Mouse (Mus musculus): ENCODE measurements at regions not wholly inside any gene's neighbourhood (a gene's known extent, or its start where the extent isn't known, plus 50 kb on each side); places are given as distances from the start of the nearest gene placed in this dataset.

DNA sequence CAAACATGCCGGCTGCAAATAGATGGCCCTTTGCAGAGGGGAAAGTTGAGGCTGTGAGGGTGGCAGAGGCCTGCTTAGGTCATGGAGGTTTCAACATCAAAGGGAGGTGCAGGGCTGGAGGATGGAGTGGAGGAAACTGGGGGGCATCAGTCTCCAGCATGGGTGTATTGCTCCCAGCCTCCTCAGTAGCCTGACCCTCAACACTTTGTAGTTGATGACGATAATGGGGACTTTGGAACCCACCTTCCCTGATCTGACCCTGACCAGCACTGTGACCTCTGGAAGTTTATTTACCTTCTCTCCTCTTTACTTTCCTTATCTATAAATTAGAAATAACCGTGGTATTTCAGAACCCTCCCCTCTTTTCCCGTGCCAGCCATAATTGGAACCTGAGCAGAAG is 56.2 kb downstream of the Gm26897 start:
- DNase-seq: no peak

DNA sequence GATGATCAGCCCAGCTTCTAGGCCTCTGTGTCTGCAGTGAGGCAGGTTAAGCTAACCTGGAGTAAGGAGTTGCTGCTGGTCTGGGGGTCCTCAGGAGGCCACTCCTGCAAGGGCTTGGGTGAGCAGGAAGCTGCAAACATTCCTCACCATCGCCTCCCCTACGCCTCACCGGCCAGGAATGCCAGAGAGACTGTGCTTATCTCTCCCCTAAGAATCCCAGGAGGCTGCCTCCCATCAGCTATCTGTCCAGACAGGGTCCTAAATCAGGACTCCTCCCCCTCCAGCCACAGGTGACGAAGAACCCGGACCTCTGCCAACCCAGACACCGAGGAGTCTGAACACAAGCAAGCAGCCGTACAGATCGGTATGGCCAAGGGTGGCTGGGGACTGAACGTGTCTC is 56.8 kb downstream of the Gm26897 start:
- DNase-seq: no peak

DNA sequence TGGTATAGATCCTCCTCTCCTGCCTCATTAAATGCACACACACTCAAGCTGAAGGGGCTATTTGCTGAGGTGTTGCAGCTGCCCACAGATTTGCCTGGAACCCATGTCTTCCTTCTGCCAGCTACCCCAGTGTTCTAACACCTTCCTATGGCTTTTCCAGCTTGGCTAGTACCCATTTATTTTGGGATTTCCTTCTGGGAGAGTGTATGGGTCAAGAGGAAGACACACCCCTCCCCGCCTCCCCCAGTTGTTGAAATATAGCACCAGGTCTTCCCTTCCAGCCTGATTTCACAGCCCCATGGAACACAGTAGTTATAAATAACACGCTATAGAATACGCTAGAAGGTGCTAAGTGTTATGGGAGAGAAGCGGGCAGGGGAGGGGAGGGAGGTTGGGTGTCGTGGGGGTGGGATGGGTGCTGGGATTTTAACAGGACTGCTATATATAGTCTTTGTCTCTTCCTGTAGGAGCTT is 57.4 kb downstream of the Gm26897 start:
- DNase-seq: no peak

DNA sequence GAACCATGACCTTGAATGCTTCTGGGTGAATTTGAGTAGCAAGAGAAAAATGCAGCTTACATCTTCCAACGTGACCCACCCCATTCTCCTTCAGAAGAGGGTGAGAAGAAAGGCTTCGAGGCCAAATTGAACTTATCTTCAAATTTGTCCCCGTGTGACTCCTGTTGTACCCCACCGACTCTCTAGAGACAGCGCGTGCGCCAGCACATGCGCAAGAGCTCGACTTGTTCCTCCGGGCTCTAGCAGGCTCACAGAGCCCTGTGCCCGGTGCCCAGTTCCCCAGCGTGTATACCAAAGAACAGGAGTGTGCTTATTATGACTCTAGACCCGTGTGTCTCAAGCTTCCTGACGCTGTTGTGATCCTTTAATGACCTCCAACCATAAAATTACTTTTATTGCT is 59.0 kb downstream of the Gm26897 start:
- DNase-seq: no peak

DNA sequence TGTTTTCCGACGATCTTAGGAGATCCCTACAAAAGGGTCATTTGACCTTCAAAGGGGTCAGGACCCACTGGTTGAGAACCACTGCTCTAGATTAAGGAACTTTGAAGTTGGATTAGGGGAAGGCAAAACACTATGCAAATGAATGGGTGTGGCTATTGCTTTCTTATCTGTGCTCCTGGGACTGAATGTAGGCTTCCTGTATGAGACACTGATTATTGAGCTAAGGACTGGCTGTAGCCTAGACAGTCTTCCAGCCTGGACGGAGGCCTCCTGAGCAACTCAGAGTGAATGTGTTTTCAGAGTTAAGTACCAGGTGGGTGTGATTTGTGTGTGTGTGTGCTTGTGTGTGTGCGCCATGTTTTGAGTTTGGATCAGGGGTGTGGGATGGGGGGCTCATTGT is 59.5 kb downstream of the Gm26897 start:
- DNase-seq: no peak

DNA sequence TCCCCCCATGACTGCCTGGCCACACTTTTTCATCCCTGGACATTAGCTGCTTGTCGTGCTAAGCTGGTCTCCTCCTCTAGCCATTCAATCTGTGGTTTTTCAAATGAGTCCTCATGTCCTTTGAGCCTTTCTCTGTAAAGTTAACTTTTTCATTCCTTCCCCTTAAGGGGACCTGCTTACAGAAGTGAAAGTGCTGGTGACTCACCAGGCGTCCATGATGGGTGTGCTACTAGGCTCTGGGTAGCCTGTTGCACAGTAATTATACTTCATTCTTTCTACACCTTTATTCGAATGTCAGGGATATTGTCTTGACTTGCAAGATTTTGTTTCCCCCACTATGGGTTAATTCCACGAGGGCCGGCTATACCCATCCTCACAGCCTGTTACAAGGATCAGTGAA is 63.2 kb downstream of the Gm26897 start:
- no peak for DNase-seq

DNA sequence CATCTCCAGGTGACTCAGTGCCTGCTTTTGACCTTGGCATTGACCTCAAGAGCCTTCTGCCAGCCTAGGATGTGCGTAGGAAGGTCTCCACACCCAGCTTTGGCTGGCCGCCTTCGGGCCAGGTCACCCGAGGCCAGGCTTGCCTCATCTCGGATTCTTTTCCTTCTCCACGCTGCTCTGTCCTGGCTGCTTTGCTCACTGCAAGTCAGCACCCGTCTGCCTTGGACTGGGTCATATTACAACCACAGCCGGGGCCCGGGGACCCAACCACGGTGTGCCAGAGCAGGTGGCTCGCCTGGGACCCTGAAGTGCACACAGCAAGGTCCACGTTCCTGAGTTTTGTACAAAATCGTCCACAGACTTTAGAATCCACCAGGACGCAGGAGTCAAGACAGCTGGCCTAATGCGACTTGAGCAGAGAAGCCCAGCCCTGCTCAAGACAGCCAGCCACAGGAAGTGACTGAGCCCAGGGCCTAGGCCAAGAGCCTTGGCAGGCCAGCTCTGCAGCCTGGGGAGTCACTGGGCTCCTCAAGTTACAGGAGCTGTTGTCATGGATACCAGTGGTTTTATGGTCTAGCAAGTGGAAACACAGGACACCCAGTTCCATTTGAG is 66.1 kb downstream of the Gm26897 start:
- DNase-seq: peak; percentile 21

DNA sequence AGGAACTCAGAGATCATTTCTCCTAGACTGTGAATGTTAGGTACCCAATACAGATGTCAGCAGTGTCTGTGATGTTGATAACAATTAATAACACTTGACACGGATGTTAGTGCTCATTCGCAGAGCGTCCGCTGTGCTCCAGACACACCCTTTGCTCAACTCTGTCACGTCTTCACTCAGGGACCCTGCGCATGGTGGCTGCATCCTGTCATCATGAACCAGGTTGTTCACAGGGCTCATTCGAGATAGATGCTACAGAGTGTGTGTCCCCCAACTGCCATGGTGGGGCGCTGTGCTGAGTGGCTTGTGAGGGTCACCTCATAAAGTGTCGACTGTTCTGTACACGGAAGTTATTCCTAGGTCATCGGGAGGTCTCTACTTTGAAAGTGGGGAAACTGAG is 66.8 kb downstream of the Gm26897 start:
- DNase-seq: no peak

DNA sequence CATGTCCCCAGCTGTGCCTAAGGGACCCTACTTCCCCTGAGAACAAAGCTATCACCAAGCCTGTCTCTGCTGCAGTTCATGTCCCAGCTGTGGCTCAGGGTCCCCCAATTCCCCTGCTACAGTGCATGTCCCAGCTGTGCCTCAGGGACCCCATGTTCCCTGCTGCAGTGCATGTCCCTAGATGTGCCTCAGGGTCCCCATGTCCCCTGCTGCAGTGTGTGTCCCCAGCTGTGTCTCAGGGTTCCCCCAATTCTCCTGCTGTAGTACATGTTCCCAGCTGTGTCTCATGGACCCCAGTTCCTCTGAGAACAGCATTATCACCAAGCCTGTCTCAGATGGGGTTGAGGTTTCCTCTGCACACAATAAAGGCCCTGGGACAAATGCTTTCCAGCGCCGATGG is 67.3 kb downstream of the Gm26897 start:
- no peak for DNase-seq

DNA sequence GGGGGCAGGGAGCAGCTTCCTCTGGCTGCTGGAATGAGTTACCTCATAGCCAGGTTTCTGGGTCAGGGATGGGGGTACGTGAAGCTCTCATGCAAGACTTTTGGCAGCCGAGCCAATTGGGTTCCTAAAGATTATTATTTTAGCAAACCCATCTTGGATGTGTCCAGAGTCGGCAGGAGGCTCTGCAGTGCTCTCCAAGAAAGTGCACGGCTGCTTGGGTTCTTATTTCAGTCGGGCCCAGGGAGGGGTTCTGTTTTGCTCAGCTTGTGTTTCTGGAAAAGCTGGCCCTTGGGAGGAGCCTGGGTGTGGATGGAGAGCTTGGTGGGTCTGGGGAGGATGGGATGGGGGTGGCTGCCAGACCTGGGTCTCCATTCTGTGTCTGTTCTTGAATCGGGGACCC is 70.8 kb downstream of the Gm26897 start:
- DNase-seq: no peak

DNA sequence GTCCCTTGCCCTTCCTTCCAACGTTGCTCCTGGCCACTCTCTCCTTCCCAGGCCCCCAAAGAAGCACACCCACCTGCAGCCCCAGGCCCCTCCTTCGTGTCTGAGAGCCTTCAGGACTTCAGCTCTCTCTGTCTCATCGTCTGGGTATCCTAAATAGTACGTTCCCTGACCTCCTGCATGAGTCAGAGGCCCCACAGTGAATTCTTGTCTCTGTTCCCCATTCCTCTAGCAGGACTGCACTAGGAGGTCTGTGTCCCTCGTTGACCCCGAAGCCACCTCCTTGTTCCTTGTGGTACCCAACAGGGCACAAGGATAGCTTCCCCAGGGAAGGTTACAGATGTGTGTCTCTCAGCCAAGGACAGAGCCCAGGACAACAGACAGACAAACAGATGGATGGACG is 71.4 kb downstream of the Gm26897 start:
- DNase-seq: no peak

DNA sequence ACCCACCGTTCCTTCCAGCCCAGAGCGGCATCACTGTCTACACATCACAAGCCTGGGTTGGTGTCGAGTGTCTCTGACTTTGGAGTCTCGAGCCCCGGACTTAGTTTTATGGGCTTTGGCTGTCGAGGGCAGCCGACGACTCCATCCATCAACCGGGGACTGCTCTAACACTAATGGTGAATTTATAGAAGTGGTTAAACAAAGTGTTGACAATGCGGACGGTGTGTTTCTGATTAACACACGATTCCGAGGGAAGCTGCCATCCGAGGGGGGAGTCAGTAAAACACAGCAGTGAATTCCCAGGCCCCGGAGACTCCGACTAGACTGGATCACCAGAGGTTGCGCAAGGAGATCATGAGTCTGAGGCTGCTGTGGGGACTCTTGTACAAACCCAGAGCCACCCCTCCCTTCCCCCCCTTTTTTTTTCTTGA is 72.1 kb downstream of the Gm26897 start:
- DNase-seq: no peak

DNA sequence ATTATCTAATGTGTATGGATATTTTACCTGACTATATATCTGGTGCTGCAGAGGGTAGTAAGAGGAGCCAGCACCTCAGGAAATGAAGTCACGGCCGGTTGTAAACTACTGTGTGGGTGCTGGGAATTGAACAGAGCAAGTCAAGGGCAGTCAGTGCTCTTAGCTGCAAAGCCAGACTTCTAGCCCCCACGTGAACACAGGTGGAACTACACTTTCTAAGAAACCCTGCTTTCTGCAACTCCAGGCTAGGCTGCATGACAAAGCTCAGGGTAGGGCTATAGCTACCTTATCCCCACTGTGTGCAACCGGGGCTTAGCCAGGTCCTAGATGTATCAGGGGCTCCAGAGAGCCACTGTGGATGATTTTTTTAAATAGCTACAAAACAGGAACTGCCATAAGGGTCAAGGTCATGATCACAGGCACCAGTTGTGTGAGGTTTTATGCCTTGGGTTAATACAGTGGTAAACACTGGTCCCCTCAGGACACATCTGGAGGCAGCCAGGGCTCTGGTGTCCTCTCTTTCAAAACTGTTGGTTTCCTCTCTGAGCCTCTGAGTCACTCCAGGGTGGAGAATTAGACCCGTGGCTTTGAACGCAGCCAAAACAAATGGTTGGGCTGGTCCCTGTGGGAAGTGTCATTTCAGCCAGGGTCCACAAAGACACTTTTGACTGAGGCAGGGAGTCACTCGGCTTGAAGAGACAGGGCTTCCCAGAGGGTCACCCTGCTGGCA is 76.5 kb downstream of the Gm26897 start:
- DNase-seq: no peak

DNA sequence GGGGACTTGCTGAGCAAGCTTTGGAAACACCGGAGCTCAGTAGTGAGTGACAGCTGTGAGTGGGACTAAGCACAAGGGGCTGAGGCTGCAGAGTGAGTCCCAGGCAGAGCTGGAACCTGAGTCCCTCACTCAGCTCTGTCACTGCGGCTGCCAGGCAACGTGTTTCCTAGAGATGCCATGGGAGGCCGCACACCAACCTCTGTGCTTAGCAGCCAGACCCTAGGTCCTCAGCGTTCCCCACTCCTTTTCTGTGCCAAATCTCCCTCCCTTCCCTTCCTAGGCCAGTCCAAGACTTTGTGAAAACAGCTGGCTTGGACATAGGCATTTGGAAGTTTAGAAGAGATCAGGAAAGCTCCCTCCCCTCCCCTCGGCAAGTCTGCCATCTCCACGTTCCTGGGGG is 78.9 kb downstream of the Gm26897 start:
- no peak for DNase-seq

DNA sequence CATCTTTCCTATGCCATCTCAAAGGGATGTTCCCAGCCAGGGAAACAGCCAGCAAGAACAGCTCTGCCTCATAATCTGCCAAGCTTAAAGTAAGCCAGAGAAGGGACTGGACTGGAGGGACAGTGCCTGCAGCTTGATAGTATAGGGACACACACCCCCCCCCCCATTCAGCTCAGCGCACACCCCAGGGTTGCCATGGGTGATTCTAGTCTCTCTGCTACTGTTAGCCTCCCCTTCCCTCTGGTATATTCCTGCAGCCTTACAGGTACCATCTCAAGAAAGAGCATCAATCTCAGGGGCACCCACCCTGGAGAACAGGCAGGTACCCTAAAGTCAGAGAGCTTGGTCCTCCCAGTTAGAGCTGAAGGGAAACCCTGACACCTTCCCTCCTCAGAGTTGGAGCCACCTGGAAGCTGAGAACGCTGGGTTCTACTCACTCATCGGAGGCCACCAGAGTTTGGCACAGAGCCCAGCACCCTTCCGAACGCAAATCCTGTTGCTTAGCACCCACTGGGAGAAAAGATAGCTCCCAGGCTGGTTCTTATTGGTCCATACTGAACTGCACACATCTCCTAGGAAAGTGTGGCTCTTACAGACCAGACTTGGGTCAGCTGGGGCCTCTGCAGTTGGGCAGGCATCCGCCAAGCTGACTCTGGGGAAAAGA is 79.5 kb downstream of the Gm26897 start:
- no peak for DNase-seq

DNA sequence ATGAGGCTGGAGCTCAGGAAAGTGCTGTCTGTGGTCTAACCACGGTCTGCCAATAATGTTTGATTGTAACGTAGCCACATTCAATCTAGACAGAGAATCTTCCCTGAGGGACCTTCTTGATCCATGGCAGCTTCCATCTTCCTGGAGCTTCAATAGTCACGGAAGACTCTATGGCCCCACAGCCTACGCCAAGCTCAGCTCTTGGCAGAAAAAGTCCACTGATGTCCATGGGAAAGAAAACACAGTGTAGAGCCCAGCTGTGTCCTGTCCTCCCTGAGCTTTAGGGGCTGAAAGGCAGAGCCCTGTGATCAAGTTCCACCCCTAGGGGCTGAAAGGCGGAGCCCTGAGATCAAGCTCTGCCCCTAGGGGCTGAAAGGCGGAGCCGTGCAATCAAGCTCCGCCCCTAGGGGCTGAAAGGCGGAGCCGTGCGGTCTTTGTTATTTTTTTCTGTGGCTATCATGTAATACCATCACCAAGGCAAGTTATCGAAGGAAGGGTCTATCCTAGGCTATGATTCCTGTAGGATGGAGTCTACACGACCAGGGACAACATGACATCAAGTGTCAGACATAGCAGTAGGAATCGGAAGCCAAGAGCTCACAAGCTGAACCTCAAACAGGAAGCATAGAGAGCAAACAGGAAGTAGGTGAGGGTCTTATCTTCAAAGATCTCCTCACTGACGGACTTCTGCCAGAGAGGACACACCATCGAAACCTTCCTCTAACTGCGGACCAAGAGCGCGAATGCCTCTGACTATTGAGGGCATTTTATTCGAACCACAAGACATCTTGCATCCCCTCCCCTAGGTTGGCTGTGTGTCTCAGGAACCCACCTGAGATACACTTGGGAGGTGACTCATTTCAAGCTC is 81.4 kb downstream of the Gm26897 start:
- DNase-seq: no peak

DNA sequence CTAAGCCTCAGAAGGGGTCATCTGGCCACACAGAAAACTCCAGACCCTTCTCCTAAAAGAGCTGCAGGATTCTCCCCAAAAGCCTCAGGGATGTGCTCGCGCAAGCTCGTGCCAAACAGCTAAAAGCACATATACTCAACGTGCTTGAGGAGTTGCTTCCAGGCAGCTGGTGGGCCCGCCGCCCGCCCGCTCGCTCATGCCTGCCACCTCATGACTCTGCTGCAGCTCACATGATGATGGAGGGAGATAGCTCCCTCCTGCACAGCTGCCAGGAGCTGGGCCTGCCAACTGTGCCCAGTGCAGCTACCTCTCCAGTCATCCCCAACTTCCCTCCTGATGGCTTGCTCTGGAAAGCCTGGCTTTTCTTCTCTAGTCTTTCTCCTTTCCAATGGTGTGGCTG is 87.2 kb downstream of the Gm26897 start:
- no peak for DNase-seq

DNA sequence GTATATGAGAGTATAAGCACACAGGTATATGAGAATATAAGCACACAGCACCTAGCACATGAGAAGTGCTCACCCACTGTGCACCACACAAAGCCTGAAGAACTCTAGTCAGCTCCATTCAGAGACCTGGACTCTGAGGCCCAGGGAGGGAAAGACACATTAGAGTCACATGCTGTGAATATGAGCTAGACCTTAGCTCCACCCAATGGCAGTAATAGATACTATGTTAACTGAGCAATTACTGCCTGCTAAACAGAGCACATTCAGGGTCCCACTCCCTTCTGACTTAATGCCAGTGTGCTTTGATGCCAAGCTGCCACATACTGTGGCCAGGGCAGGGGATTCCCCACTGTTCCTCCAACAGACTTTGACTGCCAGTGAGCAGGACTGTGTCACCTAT is 89.2 kb downstream of the Gm26897 start:
- no peak for DNase-seq

DNA sequence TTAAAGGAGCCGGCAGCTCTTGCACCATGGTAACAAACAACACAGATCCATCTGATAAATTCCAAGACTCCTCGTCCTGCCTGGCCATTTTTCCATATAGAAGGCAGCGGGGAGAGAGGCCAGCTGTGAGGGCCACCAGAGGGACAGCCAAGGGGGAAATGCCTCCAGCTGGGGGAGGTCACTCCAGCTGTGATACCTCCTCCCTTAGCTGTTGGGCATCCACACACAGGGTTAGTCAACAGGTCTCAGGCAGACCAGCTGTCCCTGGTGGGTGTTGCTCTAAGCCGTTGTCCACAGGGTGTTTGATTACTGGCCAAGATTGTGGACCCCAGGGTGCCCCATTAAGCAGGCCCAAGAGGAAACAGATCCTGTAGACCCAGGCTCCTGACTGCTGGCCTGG is 89.7 kb downstream of the Gm26897 start:
- no peak for DNase-seq

DNA sequence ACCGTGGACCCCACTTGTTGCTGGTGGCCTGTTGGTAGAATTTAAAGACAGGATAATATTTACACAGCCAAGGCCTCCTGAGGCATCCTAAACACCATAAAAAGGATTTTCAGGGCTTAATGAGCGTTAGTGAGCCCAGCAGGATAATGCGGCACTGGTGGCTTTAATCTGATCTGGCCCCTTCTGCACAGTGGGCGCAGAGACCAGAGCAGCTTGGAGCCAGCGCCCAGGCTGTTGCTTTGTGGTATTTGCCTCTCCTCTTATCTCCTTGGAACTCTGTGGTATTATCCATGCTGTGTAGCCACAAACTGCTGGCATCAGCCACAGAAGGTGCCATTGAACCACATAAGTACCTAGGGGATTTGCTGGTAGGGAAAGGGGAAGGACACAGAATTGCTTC is 90.1 kb downstream of the Gm26897 start:
- DNase-seq: no peak

DNA sequence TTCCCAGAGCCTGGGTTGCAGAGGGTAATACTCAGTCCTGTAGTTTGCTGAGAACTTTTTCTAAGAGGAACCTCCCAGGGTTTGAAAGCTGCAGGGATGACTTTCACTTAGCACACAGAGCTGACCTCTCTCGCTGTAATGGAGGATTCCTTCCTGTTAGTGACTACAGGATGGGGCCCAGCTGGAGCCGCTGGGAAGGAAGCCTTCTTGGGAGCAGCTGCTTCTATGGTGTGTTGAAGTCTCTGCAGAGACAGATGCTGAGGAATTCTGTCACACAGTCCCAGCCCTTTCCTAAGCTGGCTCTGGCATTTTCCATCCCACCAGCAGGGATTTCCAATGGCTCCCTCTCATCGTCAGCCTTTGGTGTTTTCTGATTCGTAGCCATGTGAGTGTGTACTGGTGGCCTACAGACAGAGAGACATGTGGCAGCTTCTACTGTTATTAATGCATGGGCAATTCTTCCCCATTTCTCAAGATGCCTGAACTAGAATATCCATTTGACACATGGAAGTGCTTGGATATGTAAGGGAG is 90.9 kb downstream of the Gm26897 start:
- DNase-seq: no peak

DNA sequence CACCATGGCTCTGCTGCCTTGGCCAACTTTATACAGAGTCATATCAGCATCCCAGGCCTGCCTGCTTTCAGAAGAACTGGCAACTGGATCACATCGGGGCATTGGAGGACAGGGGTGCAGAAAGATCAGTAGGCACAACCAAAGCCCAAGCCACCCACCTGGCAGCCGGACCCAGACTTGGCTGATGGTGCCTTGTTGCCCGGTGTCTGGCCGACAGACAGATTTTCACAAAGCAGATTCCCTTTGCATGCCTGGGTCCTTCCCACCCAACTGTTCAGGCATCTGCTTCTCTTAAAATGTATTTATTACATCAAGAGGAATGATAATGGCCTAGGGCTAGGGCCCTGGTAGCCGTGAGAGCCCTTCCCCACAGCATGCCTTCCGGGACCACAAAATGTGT is 96.2 kb downstream of the Gm26897 start:
- DNase-seq: no peak

All from cerebellum, adult 11-12 months (tissue).